Mouse (Mus musculus): ENCODE results near the gene Ttc8.

GRCm38 (mm10) chr12:98900881-98901801, 19.2 kb upstream of the Ttc8 start, which contains the start of gene Eml5:
- no peak for TF ChIP-seq ZC3H11A (IDR thresholded peaks at IDR 0.05; ENCODE audit: borderline replicate concordance, low read depth, low read length)
- no peak for TF ChIP-seq MAFK (IDR thresholded peaks at IDR 0.05; ENCODE audit: insufficient read depth, low read depth, low read length)
- TF ChIP-seq CHD2 (IDR thresholded peaks at IDR 0.05; ENCODE audit: low read depth, low read length), result peak; percentile 96
- TF ChIP-seq HCFC1 (IDR thresholded peaks at IDR 0.05; ENCODE audit: borderline replicate concordance, insufficient read depth, low read length), result peak; percentile 38; the same call in 1 of the 2 replicates
- no peak for TF ChIP-seq ZNF384 (IDR thresholded peaks at IDR 0.05; ENCODE audit: low read depth, low read length)
